Mouse (Mus musculus): ENCODE data around the gene Vps4b. TPM values are rescaled to one million over a fixed set of nuclear protein-coding genes. Genes with fewer than 3 reads are reported as not detected.

Gene Vps4b
- polyA plus RNA-seq, 1 experiment from 2014 or later: 64.9 TPM

GRCm38 (mm10) chr1:106715111-106716083 is 81.1 kb downstream of the Vps4b start:
- WGBS: 84% methylated on average over 13 of the region's 13 CpGs
- H3K4me1 ChIP-seq: peaks cover 25% of the 10 kb centered on the region
- H3K9me3 ChIP-seq: no peaks in the 10 kb centered on the region
- H3K36me3 ChIP-seq: no peaks in the 10 kb centered on the region
- no peak overlapping the region for H3K9ac ChIP-seq
- H3K4me2 ChIP-seq: 0 out of 2 replicates have a peak overlapping the region, but pooled peaks have one; percentile 97
- H3K27me3 ChIP-seq: no peaks in the 10 kb centered on the region
- no peak overlapping the region for H3K4me3 ChIP-seq
- H3K27ac ChIP-seq: no peak overlapping the region
- ATAC-seq (ENCODE audit: insufficient number of reproducible peaks, insufficient read depth, low FRiP score, low TSS enrichment, low read depth): no peak

GRCm38 (mm10) chr1:106714530-106714981 is 82.0 kb downstream of the Vps4b start:
- Histone ChIP-seq H3K27me3 (no peaks in the 10 kb centered on the region), H3K9me3 (no peaks in the 10 kb centered on the region), H3K36me3 (no peaks in the 10 kb centered on the region), H3K4me1 (peaks cover 28% of the 10 kb centered on the region), H3K27ac (peak overlapping the region; percentile 94), H3K4me3 (peak overlapping the region; percentile 76), H3K9ac (peak overlapping the region; percentile 84), H3K4me2 (peak overlapping the region; percentile 97)
- ATAC-seq (ENCODE audit: insufficient number of reproducible peaks, insufficient read depth, low FRiP score, low TSS enrichment, low read depth): peak; percentile 63
- 4% methylated on average over 21 of the region's 21 CpGs for WGBS

Other genes with a start within 250 kb of the Vps4b start
- 23.7 and 29.1 TPM in 2 replicates for gene Bcl2, start 82.5 kb downstream of the Vps4b start, polyA plus RNA-seq (2015; fragmentation: Nextera tagmentation; extraction: Ambion mirVana)
- 17.0 and 19.7 TPM in 2 replicates for gene Kdsr, start 37.0 kb downstream of the Vps4b start, polyA plus RNA-seq (2015; fragmentation: Nextera tagmentation; extraction: Ambion mirVana)
- gene Serpinb5, start 64.4 kb upstream of the Vps4b start, polyA plus RNA-seq (2015; fragmentation: Nextera tagmentation; extraction: Ambion mirVana): 11.2 and 13.4 TPM in 2 replicates
- gene Serpinb12, start 137.7 kb upstream of the Vps4b start, polyA plus RNA-seq (2015; fragmentation: Nextera tagmentation; extraction: Ambion mirVana): 0.48 and 1.3 TPM in 2 replicates
- not detected in 2 replicates for gene Serpinb13, start 184.3 kb upstream of the Vps4b start, polyA plus RNA-seq (2015; fragmentation: Nextera tagmentation; extraction: Ambion mirVana)

Measured in embryonic facial prominence, embryonic 13.5 days (tissue).